Mouse (Mus musculus) intestine, embryonic 14.5 days (tissue): Measurements from ENCODE around the gene Tox4. TPM values are rescaled to one million over a fixed set of nuclear protein-coding genes. Genes with fewer than 3 reads are reported as not detected.
"Not testable (repeated sequence)": the region's sequence is repeated elsewhere in the genome, so short reads cannot be mapped to it uniquely, and the experiment has no call there.

Experiments
- ATAC-seq: fragments of 200-750 bp; cut with Nextera tagmentation; replicated peaks from 2 replicates; pipeline ENCODE4 v1.8.0; 2017; ENCODE audit warnings: low read depth, moderate number of reproducible peaks, moderate TSS enrichment, moderate library complexity; ENCODE audit not compliant: low FRiP score, low TSS enrichment
- DNase-seq: peaks from one replicate; pipeline ENCODE4 v3.0.0-alpha.2; 2018; ENCODE audit warnings: low spot score
- H3K27ac ChIP-seq: fragments of 300-500 bp; sonication (generic); 2 replicates; pipeline ENCODE4 v1.5.1; 2014; ENCODE audit warnings: low read depth, mild to moderate bottlenecking, control low read depth
- H3K27me3 ChIP-seq: fragments of 300-500 bp; sonication (generic); replicated peaks from 2 replicates; pipeline ENCODE4 v1.6.1; 2014; ENCODE audit warnings: low read length, control low read depth; ENCODE audit not compliant: control insufficient read depth, insufficient read depth
- H3K36me3 ChIP-seq: fragments of 300-500 bp; sonication (generic); 2 replicates; pipeline ENCODE4 v1.6.1; 2014; ENCODE audit warnings: low read length, control low read depth; ENCODE audit not compliant: control insufficient read depth, insufficient read depth
- H3K4me1 ChIP-seq: fragments of 300-500 bp; sonication (generic); replicated peaks from 2 replicates; pipeline ENCODE4 v1.6.1; 2014; ENCODE audit warnings: low read length, control low read depth, mixed read lengths; ENCODE audit not compliant: control insufficient read depth, insufficient read depth
- H3K4me2 ChIP-seq: fragments of 300-500 bp; sonication (generic); 2 replicates; pipeline ENCODE4 v1.6.1; 2014; ENCODE audit warnings: low read length
- H3K4me3 ChIP-seq: fragments of 300-500 bp; sonication (generic); 2 replicates; pipeline ENCODE4 v1.5.1; 2014; ENCODE audit warnings: low read depth, low read length, control low read depth, mixed read lengths
- H3K9ac ChIP-seq: fragments of 300-500 bp; sonication (generic); 2 replicates; pipeline ENCODE4 v1.6.1; 2014; ENCODE audit warnings: mild to moderate bottlenecking, low read length
- H3K9me3 ChIP-seq: fragments of 300-500 bp; sonication (generic); 2 replicates; pipeline ENCODE4 v1.6.1; 2016; ENCODE audit warnings: low read length, control low read depth; ENCODE audit not compliant: control insufficient read depth
- WGBS: fragments of 180-500 bp; shearing (Covaris S2); extraction: QIAGEN DNeasy Blood & Tissue Kit; methylation state at CpG from one replicate; pipeline ENCODE4 v1.1.7; 2014; 5-methylcytosine and 5-hydroxymethylcytosine counted together
- polyA plus RNA-seq: library from polyadenylated mRNA; unstranded; fragments of >200 nt; fragmentation: Nextera tagmentation; extraction: Ambion mirVana; gene quantifications from 2 replicates; pipeline ENCODE4 v1.2.1, GENCODE M21; 2014

Tox4 gene
- polyA plus RNA-seq, 1 experiment from 2014 or later: 34.3 TPM

- DNase-seq: peak; percentile 94
- H3K4me3 ChIP-seq: peak within 1 kb of the TSS; percentile 75
- H3K36me3 ChIP-seq: peaks cover 7% of the 10 kb centered on the region
- ATAC-seq: peak; percentile 95
- peak within 1 kb of the TSS; percentile 75 for H3K4me2 ChIP-seq
- WGBS: under 1% methylated on average over 46 of the region's 46 CpGs
- no peaks in the 10 kb centered on the region for H3K9me3 ChIP-seq
- no peaks in the 10 kb centered on the region for H3K27me3 ChIP-seq
- H3K9ac ChIP-seq: peak within 1 kb of the TSS; percentile 70
- H3K4me1 ChIP-seq: peaks cover 4% of the 10 kb centered on the region
- peak within 1 kb of the TSS; percentile 96 for H3K27ac ChIP-seq
These were observed 25.8 kb downstream of the Tox4 start, which contains the start of gene Mettl3 for GRCm38 (mm10) chr14:52304644-52305271. TSS of gene Mettl3 (minus strand) at chr14:52305128.

- no peak for ATAC-seq
- Histone ChIP-seq H3K27me3 (no peaks in the 10 kb centered on the region), H3K27ac (no peak overlapping the region), H3K4me2 (no peak overlapping the region), H3K4me1 (peaks cover 4% of the 10 kb centered on the region), H3K4me3 (no peak overlapping the region), H3K9ac (no peak overlapping the region), H3K36me3 (peaks cover 3% of the 10 kb centered on the region; the same call in 1 of the 2 replicates), H3K9me3 (no peaks in the 10 kb centered on the region)
- WGBS: 93% methylated on average over 2 of the region's 2 CpGs
- no peak for DNase-seq
These were observed 27.2 kb downstream of the Tox4 start for GRCm38 (mm10) chr14:52306100-52306499.

DNA sequence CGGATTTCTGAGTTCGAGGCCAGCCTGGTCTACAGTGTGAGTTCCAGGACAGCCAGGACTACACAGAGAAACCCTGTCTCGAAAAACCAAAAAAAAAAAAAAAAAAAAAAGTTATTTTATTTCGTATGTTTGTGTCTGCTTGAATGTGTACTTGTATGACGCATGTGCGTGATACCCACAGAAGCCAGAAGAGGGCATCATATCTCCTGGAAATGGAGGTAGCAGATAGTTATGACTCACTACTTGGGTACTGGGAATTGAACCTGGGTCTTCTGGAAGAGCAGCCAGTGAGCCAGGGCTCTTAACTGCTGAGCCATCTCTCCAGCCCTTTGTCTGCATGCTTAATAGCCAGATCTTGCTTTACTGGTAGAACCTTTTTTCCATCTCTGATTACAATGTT, 31.4 kb downstream of the Tox4 start:
- not testable (repeated sequence) for DNase-seq, H3K4me2 ChIP-seq, ATAC-seq, H3K4me3 ChIP-seq, H3K9ac ChIP-seq, H3K27me3 ChIP-seq, H3K4me1 ChIP-seq, H3K9me3 ChIP-seq, H3K27ac ChIP-seq
- WGBS: 88% methylated on average over 6 of the region's 6 CpGs
- peaks cover 34% of the 10 kb centered on the region for H3K36me3 ChIP-seq

- Histone ChIP-seq H3K4me1 (peaks cover 9% of the 10 kb centered on the region; the same call in 1 of the 2 replicates), H3K27ac (no peak overlapping the region), H3K4me2 (no peak overlapping the region), H3K9me3 (no peaks in the 10 kb centered on the region), H3K4me3 (no peak overlapping the region), H3K36me3 (peaks cover 34% of the 10 kb centered on the region), H3K27me3 (no peaks in the 10 kb centered on the region), H3K9ac (no peak overlapping the region)
- ATAC-seq (no peak), DNase-seq (no peak)
- WGBS: 86% methylated on average over 2 of the region's 2 CpGs
These were observed 32.0 kb downstream of the Tox4 start for GRCm38 (mm10) chr14:52310906-52311305.

DNA sequence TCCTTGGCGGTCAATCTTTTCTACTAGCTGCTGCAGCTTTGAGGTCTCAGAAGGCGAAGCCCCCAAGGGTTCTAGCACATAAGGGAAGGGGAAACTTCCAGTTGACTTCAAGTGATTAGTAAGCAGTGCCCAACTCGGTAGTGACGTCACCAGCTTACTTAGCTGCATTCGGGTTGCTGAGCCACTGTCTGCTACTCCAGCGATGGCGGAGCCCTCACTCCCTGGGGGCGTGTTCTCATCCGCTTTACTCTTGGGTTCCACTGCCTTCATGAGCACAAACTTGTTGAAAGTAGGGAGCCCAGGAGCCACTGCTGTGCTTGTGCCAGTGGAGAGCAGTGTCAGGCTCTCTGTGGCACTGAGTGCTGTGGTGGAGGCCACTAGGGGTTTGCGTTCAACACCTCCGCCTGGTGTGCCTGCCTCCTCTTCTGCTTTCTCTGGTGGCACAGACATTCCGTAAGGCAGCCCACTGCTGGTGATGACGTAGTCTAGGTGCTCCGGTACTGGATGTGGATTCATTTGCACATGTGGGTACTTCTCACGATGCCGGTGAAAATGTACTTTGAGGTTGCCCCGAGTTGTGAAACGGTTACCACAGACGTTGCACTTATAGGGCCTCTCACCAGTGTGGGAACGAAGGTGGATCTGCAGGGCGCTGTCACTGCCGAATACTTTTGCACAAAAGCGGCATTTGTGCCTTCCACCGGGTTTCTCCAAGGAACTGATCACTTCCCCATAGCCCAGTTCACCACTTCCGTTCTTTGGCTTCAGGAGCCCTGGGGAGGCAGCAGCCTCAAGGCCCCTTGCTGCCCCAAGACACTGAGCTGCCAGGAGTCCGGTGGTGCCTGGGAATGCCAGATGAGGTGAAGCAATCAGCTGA, 35.2 kb downstream of the Tox4 start:
- no peak for ATAC-seq
- H3K27me3 ChIP-seq: no peaks in the 10 kb centered on the region
- DNase-seq: no peak
- 83% methylated on average over 26 of the region's 26 CpGs for WGBS
- H3K4me3 ChIP-seq: peak overlapping the region; percentile 80; the same call in 1 of the 2 replicates
- H3K4me2 ChIP-seq: no peak overlapping the region
- no peak overlapping the region for H3K27ac ChIP-seq
- H3K4me1 ChIP-seq: peaks cover 13% of the 10 kb centered on the region; the same call in 1 of the 2 replicates
- H3K9ac ChIP-seq: no peak overlapping the region
- peaks cover 31% of the 10 kb centered on the region for H3K36me3 ChIP-seq
- H3K9me3 ChIP-seq: no peaks in the 10 kb centered on the region

GRCm38 (mm10) chr14:52314808-52315150, 35.8 kb downstream of the Tox4 start:
- 0 out of 2 replicates have a peak, but pooled peaks have one; percentile 24 for ATAC-seq
- WGBS: 44% methylated on average over 8 of the region's 8 CpGs
- DNase-seq: no peak
- no peaks in the 10 kb centered on the region for H3K9me3 ChIP-seq
- H3K27ac ChIP-seq: no peak overlapping the region
- H3K27me3 ChIP-seq: no peaks in the 10 kb centered on the region
- H3K4me1 ChIP-seq: peaks cover 13% of the 10 kb centered on the region; the same call in 1 of the 2 replicates
- peak overlapping the region; percentile 80; the same call in 1 of the 2 replicates for H3K4me3 ChIP-seq
- H3K9ac ChIP-seq: no peak overlapping the region
- peaks cover 31% of the 10 kb centered on the region for H3K36me3 ChIP-seq
- H3K4me2 ChIP-seq: peak overlapping the region; percentile 72

GRCm38 (mm10) chr14:52315283-52315780, 36.4 kb downstream of the Tox4 start:
- Histone ChIP-seq H3K9me3 (no peaks in the 10 kb centered on the region), H3K27ac (peak overlapping the region; percentile 89), H3K4me2 (peak overlapping the region; percentile 72), H3K9ac (peak overlapping the region; percentile 86), H3K4me3 (peak overlapping the region; percentile 80), H3K27me3 (no peaks in the 10 kb centered on the region), H3K36me3 (peaks cover 31% of the 10 kb centered on the region), H3K4me1 (peaks cover 13% of the 10 kb centered on the region; the same call in 1 of the 2 replicates)
- DNase-seq (no peak), ATAC-seq (peak; percentile 7; the same call in 1 of the 2 replicates)
- 5% methylated on average over 17 of the region's 17 CpGs for WGBS

- DNase-seq (peak; percentile 90), ATAC-seq (peak; percentile 84)
- Histone ChIP-seq H3K27me3 (no peaks in the 10 kb centered on the region), H3K9ac (peak overlapping the region; percentile 86), H3K9me3 (no peaks in the 10 kb centered on the region), H3K4me3 (peak overlapping the region; percentile 80), H3K27ac (peak overlapping the region; percentile 89), H3K36me3 (peaks cover 31% of the 10 kb centered on the region), H3K4me2 (peak overlapping the region; percentile 72), H3K4me1 (peaks cover 13% of the 10 kb centered on the region; the same call in 1 of the 2 replicates)
- WGBS: under 1% methylated on average over 34 of the region's 41 CpGs
These were observed 37.0 kb downstream of the Tox4 start for GRCm38 (mm10) chr14:52315792-52316440.
